Mouse (Mus musculus) gastrocnemius, adult 18-20 months (tissue): Measurements from ENCODE around the gene Crebl2. TPM values are rescaled to one million over a fixed set of nuclear protein-coding genes. Genes with fewer than 3 reads are reported as not detected.

Source experiments
- DNase-seq: peaks from one replicate; pipeline ENCODE4 v3.0.0; 2021; ENCODE audit warnings: low spot score
- total RNA-seq, 2 experiments: library from RNA; stranded (reverse); gene quantifications; 2 replicates each; pipeline ENCODE4 v1.2.3; 2021

Crebl2 gene
- total RNA-seq, 2 experiments from 2014 or later = 12.4 to 14.2 TPM

DNA sequence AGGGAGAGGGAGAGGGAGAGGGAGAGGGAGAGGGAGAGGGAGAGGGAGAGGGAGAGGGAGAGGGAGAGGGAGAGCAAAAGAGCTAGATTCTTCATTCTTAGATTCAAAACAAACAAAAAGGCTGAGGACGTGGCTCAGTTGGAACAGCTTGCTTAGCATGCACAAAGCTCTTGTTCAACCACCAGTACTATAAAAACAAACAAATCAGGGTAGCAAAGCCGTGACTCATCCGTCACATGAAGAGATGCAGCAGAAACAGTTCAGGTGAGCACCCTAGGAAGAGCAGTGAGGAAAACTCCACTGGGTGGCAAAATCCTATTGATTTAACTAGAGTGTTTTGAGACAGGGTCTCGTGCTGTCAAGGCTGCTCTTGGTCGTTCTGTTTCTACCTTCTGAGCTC, 10.2 kb upstream of the Crebl2 start:
- no peak for DNase-seq

DNA sequence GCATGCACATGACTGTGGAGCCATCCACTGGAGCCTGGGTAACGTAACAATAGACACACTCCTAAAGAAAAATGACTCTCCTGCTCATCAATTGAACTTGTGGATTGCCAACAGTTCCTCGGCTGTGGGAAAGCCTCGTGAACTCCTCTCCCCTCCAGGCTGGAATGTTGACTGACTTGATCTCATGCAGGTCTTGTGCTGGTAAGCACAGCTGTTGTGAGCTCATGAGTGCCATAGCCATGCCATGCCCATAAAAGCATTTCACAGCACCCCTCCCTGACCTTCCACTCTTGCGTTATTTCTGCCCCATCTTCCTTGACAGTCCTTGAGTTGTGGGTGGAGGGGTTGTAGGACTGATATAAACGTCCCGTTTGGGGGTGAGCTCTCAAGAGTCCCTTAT, 9.5 kb upstream of the Crebl2 start:
- no peak for DNase-seq

GRCm38 (mm10) chr6:134822844-134823243, 7.1 kb upstream of the Crebl2 start:
- no peak for DNase-seq

- no peak for DNase-seq
Observed at GRCm38 (mm10) chr6:134830776-134831175, 822 bp downstream of the Crebl2 start.

DNA sequence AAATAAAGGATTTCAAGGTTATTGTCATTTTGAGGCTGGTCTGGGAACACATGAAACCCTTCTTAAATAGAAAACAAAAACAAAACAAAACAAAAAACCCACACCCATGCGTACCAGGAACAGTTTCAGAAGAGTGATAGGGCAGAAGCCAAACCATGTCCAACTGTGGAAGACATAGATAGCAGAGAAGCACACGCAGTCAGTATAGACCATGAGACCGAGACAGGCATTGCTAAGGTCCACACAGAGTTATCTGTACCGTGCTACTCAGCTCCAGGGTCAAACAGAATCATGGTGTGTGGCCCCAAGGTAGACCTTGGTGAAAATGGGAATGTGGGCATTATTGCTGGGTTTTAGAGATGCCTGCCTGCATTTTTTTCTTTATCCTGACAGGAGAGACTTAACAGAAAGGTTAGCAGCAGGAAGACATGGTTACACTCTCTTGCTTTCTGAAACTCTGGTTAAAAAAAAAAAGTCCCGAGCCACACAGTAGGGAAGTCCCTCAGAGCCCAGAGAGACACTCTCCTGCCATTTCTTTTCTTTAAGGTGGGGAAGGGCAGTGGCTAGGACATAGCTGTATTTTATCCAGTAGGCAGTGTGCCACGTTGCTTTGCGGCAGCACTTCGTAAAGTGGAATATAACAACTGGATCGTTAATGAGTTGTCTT, 4.8 kb downstream of the Crebl2 start:
- no peak for DNase-seq

- no peak for DNase-seq
Observed at GRCm38 (mm10) chr6:134838111-134838510, 8.2 kb downstream of the Crebl2 start.

- DNase-seq = no peak
Observed at GRCm38 (mm10) chr6:134840346-134840745, 10.4 kb downstream of the Crebl2 start.

DNA sequence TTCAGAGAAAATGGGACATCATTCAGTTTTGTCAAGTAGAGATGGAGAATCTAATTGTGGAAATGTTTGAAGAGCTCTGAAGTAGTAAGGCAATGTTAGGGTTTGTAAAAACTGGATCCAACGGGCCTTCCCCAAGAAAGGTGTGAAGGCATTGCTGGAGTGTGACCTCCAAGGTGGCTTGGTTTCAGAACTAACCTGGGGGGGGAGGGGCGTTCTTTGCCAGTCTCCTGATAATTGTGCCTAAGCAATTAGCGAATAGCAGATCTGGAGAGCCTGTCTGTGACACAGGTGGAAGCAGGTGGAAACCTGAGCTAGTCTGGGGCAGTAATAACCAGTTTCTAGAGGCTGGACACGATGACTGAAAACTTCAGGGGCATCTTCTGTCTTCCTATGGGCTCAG, 15.8 kb downstream of the Crebl2 start:
- no peak for DNase-seq

GRCm38 (mm10) chr6:134846308-134846707, 16.4 kb downstream of the Crebl2 start:
- DNase-seq = no peak

GRCm38 (mm10) chr6:134847550-134847949, 17.6 kb downstream of the Crebl2 start:
- no peak for DNase-seq

GRCm38 (mm10) chr6:134848197-134848890, 18.4 kb downstream of the Crebl2 start:
- DNase-seq = no peak

GRCm38 (mm10) chr6:134849461-134849860, 19.5 kb downstream of the Crebl2 start:
- DNase-seq = no peak

DNA sequence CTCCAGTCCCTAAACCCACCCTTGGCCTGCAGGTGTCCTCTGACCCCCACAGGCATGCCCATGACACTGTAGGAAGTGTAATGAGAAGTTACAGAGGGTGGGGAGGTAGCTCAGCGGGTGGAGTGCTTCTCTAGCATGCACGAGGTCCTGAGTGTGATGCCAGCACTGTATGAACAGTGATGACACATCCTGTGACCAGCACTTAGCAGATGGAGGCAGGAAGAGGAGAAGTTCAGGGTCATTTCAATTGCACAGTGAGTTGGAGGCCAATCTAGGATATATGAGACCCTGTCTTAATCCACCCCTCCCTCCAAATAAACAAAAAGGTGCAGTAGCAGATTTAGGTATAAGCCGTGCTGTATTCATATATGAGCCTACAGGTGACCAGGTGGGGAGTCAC, 20.0 kb downstream of the Crebl2 start:
- DNase-seq = no peak

GRCm38 (mm10) chr6:134854782-134855181, 24.8 kb downstream of the Crebl2 start:
- no peak for DNase-seq

DNA sequence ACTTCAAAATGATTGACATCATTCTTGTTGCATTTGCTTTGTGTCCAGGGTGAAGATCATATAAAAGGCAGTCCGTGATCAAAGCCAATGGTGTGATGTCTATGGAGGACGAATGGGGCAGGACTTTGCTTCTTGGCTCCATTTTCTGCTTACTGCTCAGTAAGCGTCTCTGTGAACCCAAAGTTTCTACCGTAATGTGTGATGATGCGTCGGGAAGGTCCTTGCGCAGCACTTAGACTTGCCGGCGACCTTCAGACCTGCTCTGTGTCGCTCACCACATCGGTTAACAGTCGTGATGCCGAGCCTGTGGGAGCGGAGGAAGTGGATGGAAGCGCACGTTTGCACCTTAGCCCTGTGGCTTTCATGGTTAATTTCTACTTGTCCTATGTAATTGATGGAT, 26.0 kb downstream of the Crebl2 start:
- no peak for DNase-seq

GRCm38 (mm10) chr6:134859021-134859420, 29.1 kb downstream of the Crebl2 start:
- DNase-seq = no peak

- no peak for DNase-seq
Observed at GRCm38 (mm10) chr6:134860275-134860674, 30.3 kb downstream of the Crebl2 start.

- DNase-seq = no peak
Observed at GRCm38 (mm10) chr6:134861386-134861785, 31.4 kb downstream of the Crebl2 start.

- peak; percentile 10 for DNase-seq
Observed at GRCm38 (mm10) chr6:134862671-134863104, 32.7 kb downstream of the Crebl2 start.

- DNase-seq = peak; percentile 92
Observed at GRCm38 (mm10) chr6:134863146-134863545, 33.2 kb downstream of the Crebl2 start.

DNA sequence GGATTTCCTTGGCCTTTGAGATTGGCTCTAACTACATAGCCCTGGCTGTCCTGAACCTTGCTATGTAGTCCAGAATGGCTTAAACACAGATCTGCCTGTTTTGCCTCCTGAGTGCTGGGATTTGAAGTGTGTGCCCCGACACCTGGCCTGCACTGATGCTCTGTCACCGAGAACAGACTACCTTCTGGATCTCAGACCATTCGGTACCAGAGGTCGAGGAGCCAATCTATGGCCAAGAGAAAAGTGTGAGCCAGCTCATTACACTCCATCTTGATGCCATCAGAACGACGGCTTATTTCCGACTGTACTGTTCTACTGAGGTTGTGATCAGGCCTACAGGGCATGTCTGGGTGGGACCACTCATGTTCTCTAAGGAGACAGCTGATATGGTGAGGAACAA, 36.2 kb downstream of the Crebl2 start:
- no peak for DNase-seq

DNA sequence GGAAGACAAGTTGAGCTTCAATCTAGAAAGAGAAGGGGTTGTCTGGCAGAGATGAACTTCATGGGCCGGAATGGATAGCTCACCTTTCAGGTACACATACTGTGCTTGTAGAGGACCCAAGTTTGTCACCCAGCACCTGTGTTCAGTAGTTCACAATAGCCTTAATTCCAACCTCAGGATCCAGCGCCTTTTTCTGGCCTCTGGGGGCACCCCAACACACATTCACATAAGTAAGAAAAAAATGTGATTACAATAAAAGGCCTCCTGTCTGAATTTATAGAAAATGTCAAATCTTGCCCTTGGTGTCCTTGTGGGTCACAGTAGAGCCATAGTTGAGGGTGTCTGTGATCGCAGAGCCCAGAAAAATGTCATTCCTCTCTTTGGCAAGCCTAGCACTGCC, 37.4 kb downstream of the Crebl2 start:
- no peak for DNase-seq

DNA sequence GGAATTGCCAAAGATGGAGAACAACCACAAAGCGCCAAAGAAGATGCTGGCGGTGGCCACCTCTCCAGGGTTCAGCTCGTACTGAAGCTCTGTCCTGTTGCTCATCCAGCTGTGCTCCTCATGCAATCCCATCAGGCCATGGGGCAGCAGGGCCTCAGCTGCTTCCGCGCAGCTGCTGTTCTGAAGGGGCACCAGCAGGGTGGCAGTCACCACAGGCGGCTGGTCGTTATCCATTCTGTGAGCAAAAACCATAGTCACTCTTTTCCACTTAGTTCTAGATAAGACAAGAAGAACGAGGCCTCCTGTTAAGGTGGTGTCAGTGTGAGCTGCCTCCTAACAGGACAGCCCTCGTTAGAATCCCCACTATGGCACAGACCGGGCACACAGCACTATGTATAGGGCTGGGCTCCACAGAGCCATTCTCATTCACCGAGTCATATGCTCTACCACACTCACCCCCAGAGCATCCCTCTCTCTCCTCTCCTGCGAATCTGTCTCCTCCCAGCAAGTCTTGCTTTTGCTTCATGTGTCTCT, 40.3 kb downstream of the Crebl2 start:
- no peak for DNase-seq
